Mouse (Mus musculus): ENCODE measurements at regions not wholly inside any gene's neighbourhood (a gene's known extent, or its start where the extent isn't known, plus 50 kb on each side); places are given as distances from the start of the nearest gene placed in this dataset.

- TF ChIP-seq POLR2A (IDR thresholded peaks at IDR 0.05; ENCODE audit: extremely low read depth, insufficient read depth, low read length), result no peak
- TF ChIP-seq CTCF (IDR thresholded peaks at IDR 0.05; ENCODE audit: low read depth, low read length), result no peak
Measured at GRCm38 (mm10) chr1:73797858-73798257, 326.4 kb downstream of the Tns1 start.

All from liver, adult 2 months (tissue).